Mouse (Mus musculus) embryonic fibroblast, embryonic 13.5 days (primary cell): ENCODE results near the gene Gm12216. TPM values are rescaled to one million over a fixed set of nuclear protein-coding genes. Genes with fewer than 3 reads are reported as not detected.
A peak's percentile ranks its signal among the peaks of the same experiment; 100 is the strongest.

Experiments used
- H3K27ac ChIP-seq: 2 replicates; pipeline ENCODE4 v1.5.1; 2012; ENCODE audit warnings: low read length, control low read depth, inconsistent platforms; ENCODE audit not compliant: insufficient read depth
- H3K4me1 ChIP-seq: 2 replicates; pipeline ENCODE4 v1.6.1; 2011; ENCODE audit warnings: low read length; ENCODE audit not compliant: control insufficient read depth, insufficient read depth
- H3K4me3 ChIP-seq: 2 replicates; pipeline ENCODE4 v1.5.1; 2011; ENCODE audit warnings: mild to moderate bottlenecking, control low read depth, low read length; ENCODE audit not compliant: insufficient read depth
- CTCF ChIP-seq: IDR thresholded peaks from 2 replicates; pipeline ENCODE4 v1.5.1; 2011; ENCODE audit warnings: mild to moderate bottlenecking, control low read depth, low read length, moderate library complexity, borderline replicate concordance; ENCODE audit not compliant: insufficient read depth
- POLR2A ChIP-seq: IDR thresholded peaks from 2 replicates; pipeline ENCODE4 v1.6.1; 2011; ENCODE audit warnings: low read depth, mild to moderate bottlenecking, control low read depth, low read length, moderate library complexity
- polyA plus RNA-seq: library from polyadenylated mRNA; stranded (reverse); fragments of >200 nt; gene quantifications from 2 replicates; pipeline ENCODE4 v1.2.4, GENCODE M21; 2011; ENCODE audit warnings: low read depth; ENCODE audit not compliant: missing spikeins, insufficient read length

Gene Gm12216
- polyA plus RNA-seq, 1 experiment: not detected

- Histone ChIP-seq H3K4me1 (no peaks in the 10 kb centered on the region), H3K27ac (no peak overlapping the region), H3K4me3 (no peak overlapping the region)
- TF ChIP-seq POLR2A (no peak), CTCF (no peak)
Observed at GRCm38 (mm10) chr11:53810749-53811148, 48.3 kb downstream of the Gm12216 start.

DNA sequence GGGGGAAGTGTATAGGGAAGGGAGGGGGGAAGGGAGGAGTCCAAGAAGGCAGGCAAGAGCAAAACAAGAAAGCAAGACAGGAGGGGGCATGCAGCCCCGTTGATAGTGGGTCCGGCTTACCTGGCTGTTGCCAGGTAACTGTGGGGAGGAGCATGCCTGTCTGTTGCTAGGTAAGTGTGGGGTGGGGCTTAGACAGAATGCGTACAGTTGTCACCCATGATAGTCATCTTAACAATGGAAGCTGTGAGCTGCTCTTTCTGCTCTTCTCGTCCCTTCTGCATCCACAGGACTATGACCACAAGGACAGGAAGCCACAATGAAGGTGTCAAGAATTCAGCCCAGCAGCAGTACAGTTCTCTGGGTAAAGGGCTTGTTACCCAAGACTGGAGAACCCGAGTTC lies 48.9 kb downstream of the Gm12216 start:
- Histone ChIP-seq H3K4me3 (no peak overlapping the region), H3K27ac (no peak overlapping the region), H3K4me1 (no peaks in the 10 kb centered on the region)
- TF ChIP-seq CTCF (no peak), POLR2A (no peak)

DNA sequence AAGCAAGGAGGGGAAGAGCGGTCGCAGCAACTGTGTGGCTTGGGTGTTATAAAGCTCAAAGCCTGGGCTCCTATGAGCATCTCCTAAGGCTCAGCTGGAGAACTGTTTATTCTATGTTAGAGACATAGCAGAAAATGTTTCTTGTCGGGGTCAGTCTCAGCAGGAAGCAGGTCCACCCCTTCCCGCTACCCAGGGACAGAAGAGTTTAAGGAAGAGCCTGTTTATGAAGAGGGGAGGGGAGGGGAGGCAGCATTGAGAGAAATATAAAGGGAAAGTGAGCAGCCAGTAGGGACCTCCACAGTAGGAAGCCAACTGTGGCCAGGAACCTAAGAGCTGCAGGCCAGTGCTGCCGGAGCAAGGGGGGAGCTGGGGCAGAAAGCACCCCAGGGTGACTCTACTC lies 49.7 kb downstream of the Gm12216 start:
- Histone ChIP-seq H3K4me1 (no peaks in the 10 kb centered on the region), H3K27ac (no peak overlapping the region), H3K4me3 (no peak overlapping the region)
- TF ChIP-seq CTCF: no peak

- Histone ChIP-seq H3K27ac (no peak overlapping the region), H3K4me1 (peaks cover 7% of the 10 kb centered on the region), H3K4me3 (no peak overlapping the region)
- no peak for TF ChIP-seq POLR2A
- TF ChIP-seq CTCF: no peak
Observed at GRCm38 (mm10) chr11:53805786-53806185, 53.3 kb downstream of the Gm12216 start.

DNA sequence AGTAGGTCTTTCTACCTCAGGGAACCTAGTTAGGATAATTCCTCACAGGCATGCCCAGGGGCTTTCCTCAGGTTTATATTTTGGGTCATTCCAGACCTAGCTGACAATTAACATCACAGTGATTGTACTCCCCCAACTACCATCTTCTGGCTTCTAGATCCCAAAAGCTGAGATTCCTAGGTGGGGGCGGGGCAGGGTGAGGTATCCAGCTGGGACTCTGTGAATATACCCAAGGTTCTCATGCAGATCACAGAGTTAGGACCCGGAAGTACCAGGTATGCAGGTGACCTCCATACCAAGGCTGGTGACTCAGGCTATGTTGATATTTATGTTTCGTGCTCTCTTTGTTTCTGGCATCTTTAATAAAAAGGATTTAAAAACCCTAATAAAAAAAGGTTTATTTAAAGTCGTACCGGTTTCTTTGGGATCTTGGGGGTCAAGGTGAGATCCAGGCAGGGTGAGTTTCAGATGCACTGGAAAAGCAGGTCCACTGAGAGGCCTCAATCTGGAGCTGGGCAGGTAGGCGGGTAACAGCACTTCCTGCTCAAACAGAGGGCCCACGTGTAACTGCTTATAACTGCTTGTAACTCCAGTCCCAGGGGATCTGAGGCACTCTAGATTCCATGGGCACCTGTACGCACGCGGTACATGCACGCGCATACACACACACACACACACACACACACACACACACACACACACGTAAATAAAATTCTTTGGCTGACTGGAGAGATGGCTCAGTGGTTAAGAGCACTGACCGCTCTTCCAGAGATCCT lies 54.3 kb downstream of the Gm12216 start:
- no peak overlapping the region for H3K27ac ChIP-seq
- TF ChIP-seq POLR2A (no peak), CTCF (no peak)
- H3K4me3 ChIP-seq: no peak overlapping the region
- peaks cover 7% of the 10 kb centered on the region for H3K4me1 ChIP-seq

DNA sequence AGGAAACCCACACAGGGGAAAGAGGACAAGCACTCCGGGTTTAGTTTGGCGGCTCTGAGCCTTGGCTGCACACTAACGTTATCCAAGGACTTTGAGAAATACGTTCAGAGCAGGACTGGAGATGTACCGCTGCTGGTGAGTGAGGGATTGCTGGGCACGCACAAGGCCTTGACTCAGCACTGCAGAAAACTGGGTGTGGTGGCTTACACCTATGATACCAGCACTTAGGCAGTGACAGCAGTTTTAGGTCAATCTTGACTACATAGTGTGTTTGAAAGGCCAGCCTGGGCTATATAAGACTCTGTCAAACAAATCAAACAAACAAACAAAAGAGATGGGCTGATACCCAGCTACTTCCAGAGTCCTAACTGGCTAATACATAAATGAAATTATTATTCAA lies 55.6 kb downstream of the Gm12216 start:
- H3K4me1 ChIP-seq: peaks cover 7% of the 10 kb centered on the region
- no peak overlapping the region for H3K4me3 ChIP-seq
- no peak for TF ChIP-seq POLR2A
- TF ChIP-seq CTCF: no peak
- peak overlapping the region; percentile 8; the same call in 1 of the 2 replicates for H3K27ac ChIP-seq

DNA sequence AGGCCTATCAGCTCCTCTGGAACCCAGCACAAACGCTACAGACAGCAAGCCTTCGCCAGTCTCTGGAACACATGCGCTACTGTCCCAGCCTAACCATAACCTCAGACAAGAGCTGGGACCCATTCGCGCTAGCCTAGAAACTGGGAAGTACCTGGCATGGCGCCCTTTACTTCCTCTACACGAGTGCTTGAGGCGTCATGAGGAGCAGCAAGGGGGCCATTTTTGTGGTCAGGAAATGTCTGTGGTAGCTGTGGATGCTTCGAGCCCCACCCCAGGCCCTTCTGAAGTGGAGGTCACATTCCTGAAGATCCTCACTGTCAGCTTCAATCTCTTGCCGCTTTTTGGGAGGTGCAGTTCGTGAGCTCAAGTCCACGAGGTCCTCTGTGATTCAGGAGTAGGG lies 56.0 kb downstream of the Gm12216 start:
- peaks cover 7% of the 10 kb centered on the region for H3K4me1 ChIP-seq
- peak overlapping the region; percentile 8; the same call in 1 of the 2 replicates for H3K27ac ChIP-seq
- TF ChIP-seq POLR2A (no peak), CTCF (no peak)
- H3K4me3 ChIP-seq: no peak overlapping the region

GRCm38 (mm10) chr11:53800975-53801374 lies 58.1 kb downstream of the Gm12216 start:
- Histone ChIP-seq H3K4me1 (peaks cover 23% of the 10 kb centered on the region), H3K27ac (no peak overlapping the region)
- TF ChIP-seq CTCF (no peak), POLR2A (no peak)

GRCm38 (mm10) chr11:53800036-53800435 lies 59.0 kb downstream of the Gm12216 start:
- H3K4me1 ChIP-seq: peaks cover 30% of the 10 kb centered on the region
- no peak overlapping the region for H3K27ac ChIP-seq
- no peak overlapping the region for H3K4me3 ChIP-seq
- TF ChIP-seq CTCF: no peak
- TF ChIP-seq POLR2A: no peak

More at GRCm38 (mm10) chr11:53800975-53801374, 58.1 kb downstream of the Gm12216 start:
- no peak overlapping the region for H3K4me3 ChIP-seq

DNA sequence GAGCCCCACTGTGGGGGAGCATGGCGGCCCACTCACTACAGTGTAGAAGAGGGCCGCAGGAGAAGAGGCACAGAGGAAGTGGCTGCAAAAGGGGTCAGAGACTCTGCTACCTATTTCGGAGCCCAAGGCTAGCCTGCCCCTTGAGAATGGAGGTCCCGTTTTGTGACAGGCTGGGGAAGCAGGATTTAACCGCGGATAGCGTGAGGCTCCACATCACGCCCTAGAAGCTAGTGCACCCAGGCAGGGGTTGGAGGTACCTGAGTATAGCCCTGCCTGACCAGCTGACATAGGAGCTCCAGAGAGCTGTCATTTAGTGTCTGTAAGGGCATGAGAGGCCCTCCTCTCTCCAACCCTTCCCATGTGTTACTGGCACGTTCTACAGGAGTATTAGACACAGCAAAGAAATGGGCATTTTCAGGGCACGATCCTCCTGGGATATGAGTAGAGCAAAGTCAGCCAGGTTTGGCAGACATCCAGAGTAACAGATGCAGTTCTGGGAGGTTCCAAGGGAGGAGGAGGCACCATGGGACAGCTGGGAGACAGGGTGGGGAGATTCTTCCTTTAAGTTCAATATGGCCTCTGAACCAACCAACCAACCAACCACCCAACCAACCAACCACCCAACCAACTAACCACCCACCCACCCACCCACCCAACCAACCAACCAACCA lies 60.9 kb downstream of the Gm12216 start:
- no peak overlapping the region for H3K4me3 ChIP-seq
- H3K27ac ChIP-seq: no peak overlapping the region
- H3K4me1 ChIP-seq: peaks cover 29% of the 10 kb centered on the region
- no peak for TF ChIP-seq POLR2A
- TF ChIP-seq CTCF: no peak
